Mouse (Mus musculus): ENCODE results near the gene Fcrl5.

DNA sequence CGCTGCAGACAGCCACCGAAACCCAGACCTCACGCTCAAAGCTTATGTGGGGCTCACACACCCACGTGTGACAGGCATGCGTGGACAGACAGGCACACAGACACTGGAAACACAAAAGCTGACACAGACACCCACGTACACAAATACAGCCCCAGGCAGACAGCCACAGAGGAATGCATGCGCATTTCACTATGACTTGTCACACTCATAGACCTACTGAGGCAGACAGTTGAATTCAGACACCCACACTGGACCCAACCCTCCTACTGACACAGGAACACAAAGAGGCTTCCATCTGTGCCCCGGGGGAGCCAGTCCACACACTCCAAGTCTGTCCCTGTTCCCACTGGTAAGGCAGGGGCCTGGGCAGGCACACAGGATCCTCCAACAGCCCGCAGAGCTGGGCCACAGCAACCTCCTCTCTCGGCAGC lies 110.7 kb downstream of the Fcrl5 start:
- TF ChIP-seq CTCF (IDR thresholded peaks at IDR 0.05; ENCODE audit: borderline replicate concordance, insufficient read depth, low read depth, low read length) (no peak), POLR2A (IDR thresholded peaks at IDR 0.05; ENCODE audit: borderline replicate concordance, insufficient read depth, low read length) (no peak)
